Mouse (Mus musculus): ENCODE results near the gene Lipa.

GRCm38 (mm10) chr19:34562556-34562955, 35.3 kb upstream of the Lipa start:
- TF ChIP-seq CTCF (IDR thresholded peaks at IDR 0.05; ENCODE audit: low read depth) (no peak), EP300 (optimal IDR thresholded peaks at IDR 0.05) (no peak)

Measured in stomach, postnatal 0 days (tissue).